Mouse (Mus musculus) hindbrain, embryonic 13.5 days (tissue): Measurements from ENCODE around the gene Fam216a. TPM values are rescaled to one million over a fixed set of nuclear protein-coding genes. Genes with fewer than 3 reads are reported as not detected.
"Not testable (repeated sequence)": the region's sequence is repeated elsewhere in the genome, so short reads cannot be mapped to it uniquely, and the experiment has no call there.

Source experiments
- ATAC-seq: fragments of 200-750 bp; cut with Nextera tagmentation; 2 replicates; pipeline ENCODE4 v1.8.0; 2017; ENCODE audit warnings: moderate TSS enrichment; ENCODE audit not compliant: low FRiP score
- H3K27ac ChIP-seq: fragments of 300-500 bp; sonication (generic); 2 replicates; pipeline ENCODE4 v1.5.1; 2015; ENCODE audit warnings: inconsistent platforms, mild to moderate bottlenecking, moderate library complexity
- H3K27me3 ChIP-seq: fragments of 300-500 bp; sonication (generic); 2 replicates; pipeline ENCODE4 v1.6.1; 2015; ENCODE audit warnings: mild to moderate bottlenecking, inconsistent platforms
- H3K36me3 ChIP-seq: fragments of 300-500 bp; sonication (generic); 2 replicates; pipeline ENCODE4 v1.6.1; 2015; ENCODE audit warnings: mild to moderate bottlenecking, inconsistent platforms
- H3K4me1 ChIP-seq: fragments of 300-500 bp; sonication (generic); replicated peaks from 2 replicates; pipeline ENCODE4 v1.6.1; 2015; ENCODE audit warnings: inconsistent platforms
- H3K4me2 ChIP-seq: fragments of 300-500 bp; sonication (generic); 2 replicates; pipeline ENCODE4 v1.6.1; 2015; ENCODE audit warnings: inconsistent platforms, mild to moderate bottlenecking, moderate library complexity
- H3K4me3 ChIP-seq: fragments of 300-500 bp; sonication (generic); 2 replicates; pipeline ENCODE4 v1.5.1; 2015; ENCODE audit warnings: mild to moderate bottlenecking, inconsistent platforms
- H3K9ac ChIP-seq: fragments of 300-500 bp; sonication (generic); 2 replicates; pipeline ENCODE4 v1.6.1; 2015; ENCODE audit warnings: mild to moderate bottlenecking, inconsistent platforms
- H3K9me3 ChIP-seq: fragments of 300-500 bp; sonication (generic); 2 replicates; pipeline ENCODE4 v1.6.1; 2016; ENCODE audit warnings: inconsistent platforms
- WGBS: fragments of 180-500 bp; shearing (Covaris S2); methylation state at CpG from one replicate; pipeline ENCODE4 v1.1.7; 2015; 5-methylcytosine and 5-hydroxymethylcytosine counted together
- polyA plus RNA-seq: library from polyadenylated mRNA; unstranded; fragments of >200 nt; fragmentation: Nextera tagmentation; extraction: Ambion mirVana; gene quantifications from 2 replicates; pipeline ENCODE4 v1.2.1, GENCODE M21; 2015

The Fam216a gene
- polyA plus RNA-seq = 131 and 132 TPM in 2 replicates

DNA sequence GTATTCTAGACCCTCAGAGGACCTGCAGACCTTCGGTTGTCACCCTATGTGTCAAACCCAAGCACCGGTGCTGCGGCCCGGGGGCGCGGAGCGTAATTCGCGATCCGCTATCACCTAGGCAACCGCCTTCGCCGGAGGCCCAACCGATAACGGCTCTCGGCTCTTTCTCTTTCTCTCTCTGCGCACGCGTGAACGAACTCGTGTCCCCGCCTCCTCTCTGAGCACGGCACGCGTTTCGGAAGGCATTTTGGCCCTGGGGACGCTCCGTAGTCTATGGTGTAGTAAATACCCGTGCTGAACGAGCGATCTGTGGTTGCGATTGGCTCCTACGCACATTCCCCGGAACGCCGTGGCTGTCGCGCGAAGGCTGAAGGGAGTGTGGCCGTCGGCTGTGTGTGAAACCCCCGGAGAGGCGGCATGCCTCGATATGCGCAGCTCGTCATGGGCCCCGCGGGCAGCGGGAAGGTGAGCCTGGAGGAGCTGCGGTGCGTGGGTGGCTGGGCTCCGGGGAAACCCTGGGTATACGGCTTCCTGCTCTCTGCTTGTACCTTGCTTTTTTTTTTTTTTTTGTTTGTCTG lies at the start of gene Fam216a:
Gene Fam216a, minus strand, starts transcription at position 173 of the 578 bp plus-strand sequence.
- H3K27ac ChIP-seq = peak within 1 kb of the TSS; percentile 97
- H3K4me1 ChIP-seq = peaks cover 26% of the 10 kb centered on the region
- peak within 1 kb of the TSS; percentile 83 for H3K4me3 ChIP-seq
- H3K9me3 ChIP-seq = no peaks in the 10 kb centered on the region
- H3K27me3 ChIP-seq = no peaks in the 10 kb centered on the region
- WGBS = under 1% methylated on average over 53 of the region's 53 CpGs
- H3K36me3 ChIP-seq = peaks cover 48% of the 10 kb centered on the region
- ATAC-seq = peak; percentile 95
- H3K4me2 ChIP-seq = peak within 1 kb of the TSS; percentile 77
- peak within 1 kb of the TSS; percentile 92 for H3K9ac ChIP-seq

- peak within 1 kb of the TSS; percentile 95 for H3K4me2 ChIP-seq
- no peaks in the 10 kb centered on the region for H3K9me3 ChIP-seq
- H3K36me3 ChIP-seq = no peaks in the 10 kb centered on the region
- H3K9ac ChIP-seq = peak within 1 kb of the TSS; percentile 96
- peaks cover 21% of the 10 kb centered on the region for H3K4me1 ChIP-seq
- H3K4me3 ChIP-seq = peak within 1 kb of the TSS; percentile 97
- no peaks in the 10 kb centered on the region for H3K27me3 ChIP-seq
- peak within 1 kb of the TSS; percentile 94 for H3K27ac ChIP-seq
- peak; percentile 52; the same call in 1 of the 2 replicates for ATAC-seq
- WGBS = 21% methylated on average over 17 of the region's 17 CpGs
Observed at GRCm38 (mm10) chr5:122421271-122422068, 49.3 kb upstream of the Fam216a start, which contains the start of gene Anapc7. Anapc7 (plus strand) TSS chr5:122421693.

GRCm38 (mm10) chr5:122420676-122421075 lies 48.5 kb upstream of the Fam216a start:
- 68% methylated on average over 4 of the region's 4 CpGs for WGBS
- H3K27me3 ChIP-seq = not testable (repeated sequence)

DNA sequence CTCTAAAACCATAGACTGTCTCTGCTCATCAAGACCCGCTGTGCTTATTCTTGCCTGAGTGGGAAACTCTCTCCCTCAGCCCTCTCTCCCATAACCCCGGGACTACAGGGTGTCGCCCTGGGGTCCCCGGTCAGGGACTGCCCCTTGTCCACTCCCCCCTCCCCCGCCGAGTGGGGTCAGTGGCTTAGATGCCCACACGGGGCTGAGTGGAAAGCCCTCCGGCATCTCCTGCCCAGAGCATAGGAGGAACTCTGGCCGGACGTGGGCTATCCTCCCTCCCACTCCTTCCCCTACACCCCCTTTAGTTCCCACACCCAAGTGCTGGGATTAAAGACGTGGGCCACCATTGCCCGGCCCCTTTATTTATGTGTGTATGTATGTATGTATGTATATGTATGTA lies 43.3 kb upstream of the Fam216a start:
- 88% methylated on average over 12 of the region's 12 CpGs for WGBS
- Histone ChIP-seq H3K4me2 (no peak overlapping the region), H3K27ac (no peak overlapping the region), H3K4me1 (no peaks in the 10 kb centered on the region), H3K9ac (no peak overlapping the region), H3K27me3 (no peaks in the 10 kb centered on the region), H3K4me3 (no peak overlapping the region), H3K9me3 (no peaks in the 10 kb centered on the region), H3K36me3 (no peaks in the 10 kb centered on the region)
- ATAC-seq = no peak

More at GRCm38 (mm10) chr5:122420676-122421075, 48.5 kb upstream of the Fam216a start:
- H3K36me3 ChIP-seq, H3K4me2 ChIP-seq, H3K27ac ChIP-seq, ATAC-seq, H3K4me3 ChIP-seq, H3K9ac ChIP-seq, H3K9me3 ChIP-seq: not testable (repeated sequence)
- H3K4me1 ChIP-seq = peaks cover 21% of the 10 kb centered on the region

DNA sequence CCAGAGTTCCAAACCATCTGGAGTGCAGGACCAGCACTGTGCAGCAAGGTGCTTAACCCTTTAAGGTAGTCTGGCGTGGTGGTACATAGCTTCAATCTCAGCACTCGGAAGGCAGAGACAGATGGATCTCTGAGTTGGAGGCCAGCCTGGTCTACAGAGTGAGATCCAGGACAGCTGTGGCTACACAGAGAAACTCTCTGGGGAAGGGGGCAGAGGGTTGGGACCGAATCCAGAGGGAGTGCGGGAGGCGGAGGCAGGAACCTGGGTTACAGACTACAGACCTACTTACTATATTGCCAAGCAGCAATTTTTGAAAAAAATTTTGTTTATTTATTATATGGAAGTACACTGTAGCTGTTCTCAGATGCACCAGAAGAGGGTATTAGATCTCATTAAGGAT lies 42.2 kb upstream of the Fam216a start:
- no peak for ATAC-seq
- Histone ChIP-seq H3K4me3 (no peak overlapping the region), H3K9ac (no peak overlapping the region), H3K4me2 (no peak overlapping the region), H3K27me3 (no peaks in the 10 kb centered on the region), H3K9me3 (no peaks in the 10 kb centered on the region), H3K4me1 (no peaks in the 10 kb centered on the region), H3K36me3 (peaks cover 8% of the 10 kb centered on the region), H3K27ac (no peak overlapping the region)
- WGBS = 95% methylated on average over 5 of the region's 5 CpGs

- H3K4me1 ChIP-seq = no peaks in the 10 kb centered on the region
- H3K27ac ChIP-seq = no peak overlapping the region
- no peaks in the 10 kb centered on the region for H3K9me3 ChIP-seq
- no peak for ATAC-seq
- peaks cover 8% of the 10 kb centered on the region for H3K36me3 ChIP-seq
- no peak overlapping the region for H3K9ac ChIP-seq
- 69% methylated on average over 6 of the region's 6 CpGs for WGBS
- H3K4me3 ChIP-seq = no peak overlapping the region
- no peak overlapping the region for H3K4me2 ChIP-seq
- no peaks in the 10 kb centered on the region for H3K27me3 ChIP-seq
Observed at GRCm38 (mm10) chr5:122412826-122413225, 40.7 kb upstream of the Fam216a start.

DNA sequence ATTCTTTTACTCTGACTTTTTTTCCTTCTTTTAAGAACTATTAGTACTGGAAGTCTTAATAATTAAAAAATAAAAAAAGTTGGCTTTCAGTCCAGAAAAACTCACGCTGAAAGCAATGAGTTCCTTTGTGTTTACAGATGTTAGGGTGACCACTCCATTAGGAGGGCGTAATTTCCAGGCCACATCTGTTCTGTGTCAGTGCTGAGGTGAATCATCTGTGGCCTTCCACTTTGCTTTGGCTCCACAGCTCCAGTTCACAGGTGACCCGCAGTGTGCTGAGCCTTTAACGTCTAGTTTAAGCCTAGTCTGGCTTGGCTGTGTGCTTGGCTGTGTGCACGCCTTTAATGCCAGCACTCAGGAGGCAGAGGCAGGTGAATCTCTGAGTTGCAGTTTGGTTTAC lies 39.7 kb upstream of the Fam216a start:
- Histone ChIP-seq H3K27ac (no peak overlapping the region), H3K27me3 (no peaks in the 10 kb centered on the region), H3K9ac (no peak overlapping the region), H3K36me3 (peaks cover 17% of the 10 kb centered on the region), H3K9me3 (no peaks in the 10 kb centered on the region), H3K4me3 (no peak overlapping the region), H3K4me2 (no peak overlapping the region), H3K4me1 (no peaks in the 10 kb centered on the region)
- WGBS = 87% methylated on average over 5 of the region's 5 CpGs
- no peak for ATAC-seq

DNA sequence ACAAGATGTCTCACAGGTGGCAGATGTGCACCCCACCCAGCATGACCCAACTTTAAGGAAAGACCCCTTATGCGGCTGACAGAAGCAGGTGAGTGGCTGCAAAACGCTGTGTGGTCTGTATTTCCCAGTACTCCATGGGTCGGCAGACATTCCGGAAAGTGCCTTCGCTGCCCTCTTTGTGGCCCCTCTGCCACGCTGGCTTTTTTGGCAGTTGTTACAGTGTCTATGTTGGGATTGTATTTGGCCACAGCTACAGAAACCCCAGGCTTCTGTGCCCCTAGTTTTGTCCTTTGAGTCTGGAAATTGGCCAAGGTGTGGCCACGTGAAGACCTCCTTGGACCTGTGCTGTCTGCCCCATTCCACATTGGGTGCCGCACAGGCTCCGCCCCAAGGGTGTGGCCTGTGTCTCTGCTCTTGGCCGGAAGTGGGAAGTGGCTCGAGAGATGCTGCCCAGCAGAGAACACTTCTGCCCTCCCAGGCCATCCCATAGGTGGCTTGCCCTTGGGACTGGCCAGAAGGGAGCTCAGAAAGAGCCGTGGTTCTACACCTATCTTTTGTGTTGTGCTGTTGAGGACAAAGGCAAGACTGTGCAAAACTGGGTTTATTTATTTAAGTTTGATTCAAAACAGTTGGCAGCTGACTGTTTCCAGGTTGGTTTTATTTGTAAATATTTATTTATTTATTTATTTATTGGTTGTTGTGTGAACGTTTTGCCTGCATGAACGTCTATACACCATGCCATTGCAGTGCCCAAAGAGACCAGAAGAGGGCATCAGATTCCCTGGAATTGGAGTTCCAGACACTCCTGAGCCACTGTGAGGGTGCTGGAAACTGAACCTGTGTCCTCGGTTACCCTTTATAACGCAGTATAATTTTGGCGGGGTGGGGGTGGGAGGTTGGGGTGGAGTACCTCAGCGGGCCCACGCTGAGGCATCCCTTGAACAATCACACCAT lies 37.8 kb upstream of the Fam216a start:
- WGBS = 88% methylated on average over 19 of the region's 19 CpGs
- no peak overlapping the region for H3K4me2 ChIP-seq
- no peak for ATAC-seq

DNA sequence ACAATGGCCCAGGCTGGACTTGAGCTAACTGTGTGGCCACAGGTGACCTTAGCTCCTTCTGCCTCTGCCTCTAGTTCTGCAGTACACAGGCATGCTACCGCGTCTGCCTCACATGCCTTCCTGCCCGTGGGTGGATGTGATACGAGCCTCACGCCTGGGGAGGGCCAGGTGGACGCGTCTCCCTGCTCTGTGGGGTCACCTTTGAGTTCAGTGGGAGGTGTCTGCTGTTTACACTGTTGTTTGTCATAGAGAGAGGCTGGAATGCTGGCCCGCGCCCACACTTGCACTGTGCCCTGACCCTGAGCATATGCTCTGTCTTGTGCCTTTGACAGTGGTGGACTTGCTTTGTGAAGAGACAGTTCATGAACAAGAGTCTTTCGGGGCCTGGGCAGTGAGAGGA lies 33.4 kb upstream of the Fam216a start:
- WGBS = 93% methylated on average over 10 of the region's 10 CpGs
- Histone ChIP-seq H3K9me3 (no peaks in the 10 kb centered on the region), H3K4me3 (no peak overlapping the region), H3K27me3 (no peaks in the 10 kb centered on the region), H3K36me3 (peaks cover 73% of the 10 kb centered on the region), H3K9ac (no peak overlapping the region), H3K4me2 (no peak overlapping the region), H3K27ac (no peak overlapping the region), H3K4me1 (0 out of 2 replicates have a peak, but pooled peaks cover 6% of the 10 kb centered on the region)
- no peak for ATAC-seq

More for the DNA sequence above, 37.8 kb upstream of the Fam216a start:
- H3K27ac ChIP-seq = no peak overlapping the region
- no peaks in the 10 kb centered on the region for H3K4me1 ChIP-seq
- no peaks in the 10 kb centered on the region for H3K27me3 ChIP-seq
- no peaks in the 10 kb centered on the region for H3K9me3 ChIP-seq
- no peak overlapping the region for H3K4me3 ChIP-seq
- H3K36me3 ChIP-seq = peaks cover 36% of the 10 kb centered on the region
- no peak overlapping the region for H3K9ac ChIP-seq

DNA sequence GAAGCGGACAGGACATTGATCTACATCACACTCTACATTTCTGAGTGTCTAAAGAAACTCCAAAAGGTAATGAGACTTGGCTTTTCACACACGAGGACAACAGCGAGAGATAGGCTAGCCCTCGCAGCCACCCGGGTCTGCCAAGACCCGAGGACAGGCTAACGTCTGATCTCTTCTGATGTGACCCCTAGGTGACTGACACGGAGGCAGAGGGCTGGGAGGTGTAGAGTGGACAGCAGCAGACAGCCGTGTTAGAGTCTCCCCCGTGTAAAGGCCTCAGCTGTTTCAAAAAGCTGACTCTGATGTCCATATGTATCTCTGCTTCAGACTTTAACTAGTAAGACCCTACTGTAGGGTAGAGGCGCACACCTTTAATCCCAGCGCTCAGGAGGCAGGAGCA lies 31.2 kb upstream of the Fam216a start:
- no peak for ATAC-seq
- Histone ChIP-seq H3K36me3 (peaks cover 80% of the 10 kb centered on the region), H3K4me2 (no peak overlapping the region), H3K27me3 (no peaks in the 10 kb centered on the region), H3K27ac (no peak overlapping the region), H3K9ac (no peak overlapping the region), H3K9me3 (no peaks in the 10 kb centered on the region), H3K4me1 (0 out of 2 replicates have a peak, but pooled peaks cover 6% of the 10 kb centered on the region), H3K4me3 (no peak overlapping the region)
- 93% methylated on average over 12 of the region's 12 CpGs for WGBS

DNA sequence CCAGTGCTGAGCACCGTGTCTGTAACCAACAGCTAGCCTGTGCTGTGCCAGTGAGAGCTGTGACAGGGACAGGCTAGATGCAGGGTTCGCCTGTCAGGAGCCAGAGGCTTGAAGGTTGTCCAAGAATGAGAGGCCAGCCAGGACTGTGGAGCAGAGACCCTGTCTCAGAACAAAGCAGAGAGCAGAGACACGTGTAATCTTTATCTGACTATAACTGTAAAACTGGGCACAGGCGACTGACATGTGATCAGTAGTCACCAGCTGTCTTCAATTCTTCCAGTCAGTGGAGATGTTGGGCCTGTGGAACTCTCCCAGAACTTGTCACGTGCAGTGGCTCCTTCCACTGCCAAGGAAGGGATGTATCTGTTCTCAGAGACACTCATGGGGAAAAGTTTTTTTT lies 30.6 kb upstream of the Fam216a start:
- H3K27ac ChIP-seq = peak overlapping the region; percentile 23; the same call in 1 of the 2 replicates
- no peaks in the 10 kb centered on the region for H3K9me3 ChIP-seq
- ATAC-seq = no peak

DNA sequence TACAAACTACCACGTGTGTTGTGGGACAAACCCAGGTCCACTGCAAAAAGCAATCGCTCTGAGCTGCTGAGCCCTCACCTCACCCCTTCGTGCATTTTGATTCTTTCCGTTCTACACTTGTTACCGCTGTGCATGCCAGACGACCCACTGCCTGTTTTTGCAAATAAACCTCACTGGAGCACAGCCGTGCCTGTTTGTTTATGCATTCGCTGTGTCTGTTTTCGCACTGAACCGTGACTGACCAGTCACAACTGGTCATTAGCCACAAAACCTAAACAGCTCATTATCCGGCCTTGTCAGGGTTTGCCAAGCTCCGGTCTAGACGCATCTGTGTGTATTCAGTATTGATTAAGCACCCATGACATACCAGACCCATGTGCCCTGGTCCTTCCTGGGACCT lies 30.0 kb upstream of the Fam216a start:
- no peak for ATAC-seq
- H3K4me2 ChIP-seq = no peak overlapping the region
- H3K9me3 ChIP-seq = no peaks in the 10 kb centered on the region
- H3K4me1 ChIP-seq = 0 out of 2 replicates have a peak, but pooled peaks cover 6% of the 10 kb centered on the region
- H3K36me3 ChIP-seq = peaks cover 85% of the 10 kb centered on the region
- no peak overlapping the region for H3K4me3 ChIP-seq
- WGBS = 80% methylated on average over 13 of the region's 13 CpGs
- H3K27me3 ChIP-seq = no peaks in the 10 kb centered on the region
- H3K9ac ChIP-seq = peak overlapping the region; percentile 35; the same call in 1 of the 2 replicates
- no peak overlapping the region for H3K27ac ChIP-seq

More for the DNA sequence above, 30.6 kb upstream of the Fam216a start:
- Histone ChIP-seq H3K4me2 (no peak overlapping the region), H3K27me3 (no peaks in the 10 kb centered on the region), H3K4me1 (0 out of 2 replicates have a peak, but pooled peaks cover 6% of the 10 kb centered on the region), H3K4me3 (no peak overlapping the region), H3K9ac (peak overlapping the region; percentile 35; the same call in 1 of the 2 replicates), H3K36me3 (peaks cover 85% of the 10 kb centered on the region)
- 88% methylated on average over 5 of the region's 5 CpGs for WGBS
